Mouse (Mus musculus): ENCODE data around the gene Hist1h2bh.

Hist1h2bh gene

DNA sequence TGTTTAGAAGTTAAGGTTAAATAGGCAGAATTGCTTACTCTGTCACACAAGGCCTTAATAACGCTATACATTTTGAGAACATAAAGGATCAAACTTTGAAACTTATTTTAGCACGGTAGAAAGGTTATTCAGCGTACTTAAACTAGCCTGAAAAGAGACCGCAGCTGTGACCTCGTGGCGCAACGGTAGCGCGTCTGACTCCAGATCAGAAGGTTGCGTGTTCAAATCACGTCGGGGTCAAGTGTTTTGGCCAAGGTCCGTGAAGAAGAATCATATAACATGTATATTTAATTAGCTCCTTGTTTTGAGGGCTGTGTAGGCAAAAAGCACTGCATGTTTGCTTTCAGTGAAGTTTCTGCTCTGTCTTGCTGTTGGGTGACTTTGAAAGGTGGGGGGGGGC, 36.8 kb downstream of the Hist1h2bh start:
- peak; percentile 48 for DNase-seq (ENCODE audit: low spot score)

- DNase-seq (ENCODE audit: low spot score) = no peak
Measured at GRCm38 (mm10) chr13:23505662-23506345, 37.4 kb downstream of the Hist1h2bh start.

- peak; percentile 59 for DNase-seq (ENCODE audit: low spot score)
Measured at GRCm38 (mm10) chr13:23503797-23504196, 39.4 kb downstream of the Hist1h2bh start.

- no peak for DNase-seq (ENCODE audit: low spot score)
Measured at GRCm38 (mm10) chr13:23502916-23503315, 40.3 kb downstream of the Hist1h2bh start.

DNA sequence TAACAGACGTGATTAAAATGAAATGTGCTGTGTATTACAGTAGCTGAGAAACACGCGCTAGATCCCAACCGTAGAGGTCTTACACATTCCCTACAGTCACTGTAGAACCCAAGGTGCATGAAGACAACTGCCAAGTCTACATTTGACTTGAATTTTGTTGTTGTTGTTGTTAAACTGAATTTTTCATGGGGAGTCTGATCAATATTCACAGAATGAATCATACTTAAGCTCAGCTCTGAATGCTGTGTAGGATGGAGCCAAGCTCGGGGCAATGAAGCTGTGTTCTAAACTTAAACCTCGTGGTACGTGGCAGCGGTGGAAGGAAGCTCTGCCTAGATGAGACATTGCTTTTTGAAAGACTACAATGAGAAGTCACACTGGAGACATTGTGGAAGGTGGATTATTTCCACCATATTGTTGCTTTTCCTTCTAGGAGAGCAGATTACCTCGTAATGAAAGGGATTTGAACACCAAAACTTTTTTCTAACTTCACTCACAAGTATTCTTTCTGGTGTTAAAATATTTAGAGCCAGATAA, 41.1 kb downstream of the Hist1h2bh start:
- DNase-seq (ENCODE audit: low spot score) = no peak

GRCm38 (mm10) chr13:23501511-23501910, 41.7 kb downstream of the Hist1h2bh start:
- DNase-seq (ENCODE audit: low spot score) = no peak

- DNase-seq (ENCODE audit: low spot score) = peak; percentile 81
Measured at GRCm38 (mm10) chr13:23500424-23501200, 42.6 kb downstream of the Hist1h2bh start.

- DNase-seq (ENCODE audit: low spot score) = no peak
Measured at GRCm38 (mm10) chr13:23499943-23500342, 43.2 kb downstream of the Hist1h2bh start.

GRCm38 (mm10) chr13:23498653-23499052, 44.5 kb downstream of the Hist1h2bh start:
- DNase-seq (ENCODE audit: low spot score) = no peak

- DNase-seq (ENCODE audit: low spot score) = no peak
Measured at GRCm38 (mm10) chr13:23497656-23498321, 45.4 kb downstream of the Hist1h2bh start.

GRCm38 (mm10) chr13:23495526-23495925, 47.7 kb downstream of the Hist1h2bh start:
- no peak for DNase-seq (ENCODE audit: low spot score)

DNA sequence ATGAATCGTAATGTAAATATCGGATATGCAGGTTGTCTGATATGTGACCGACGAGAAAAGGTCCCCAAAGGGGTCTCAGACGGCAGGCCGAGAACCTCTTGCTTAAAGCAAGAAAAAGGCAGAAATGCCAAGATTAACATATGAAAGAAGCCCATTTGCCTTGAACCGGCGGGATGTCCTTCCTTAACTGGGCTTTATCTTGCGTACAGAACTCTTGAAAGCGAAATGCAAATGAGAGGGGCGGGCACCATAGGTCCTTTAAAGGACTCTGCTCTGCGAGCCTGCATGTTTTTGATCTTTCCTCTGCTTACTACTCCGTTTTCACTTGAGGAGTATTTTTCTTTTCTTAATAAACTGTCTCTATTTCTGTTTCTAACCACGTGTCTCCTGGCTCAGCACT, 51.2 kb downstream of the Hist1h2bh start:
- no peak for DNase-seq (ENCODE audit: low spot score)

All from T-cell, adult 2 months (primary cell).